Mouse (Mus musculus) heart, adult 2 months (tissue): ENCODE results near the gene Elmsan1. TPM values are rescaled to one million over a fixed set of nuclear protein-coding genes. Genes with fewer than 3 reads are reported as not detected.

Experiments used
- DNase-seq, 2 experiments: peaks; one replicate each; pipeline ENCODE4 v3.0.0; 2021
- H3K27ac ChIP-seq: fragments of 200-600 bp; 2 replicates; pipeline ENCODE4 v1.8.1; 2022
- H3K27me3 ChIP-seq: fragments of 200-500 bp; 2 replicates; pipeline ENCODE4 v1.6.1; 2012; ENCODE audit warnings: mild to moderate bottlenecking, low read length, inconsistent platforms, mixed read lengths; ENCODE audit not compliant: control insufficient read depth, insufficient read depth
- H3K36me3 ChIP-seq: fragments of 200-500 bp; 2 replicates; pipeline ENCODE4 v1.6.1; 2012; ENCODE audit warnings: low read length, inconsistent platforms; ENCODE audit not compliant: control insufficient read depth, insufficient read depth
- H3K4me1 ChIP-seq: fragments of 200-500 bp; 2 replicates; pipeline ENCODE4 v1.6.1; 2011; ENCODE audit warnings: low read length; ENCODE audit not compliant: control insufficient read depth, insufficient read depth
- H3K4me3 ChIP-seq: fragments of 200-600 bp; 2 replicates; pipeline ENCODE4 v1.8.1; 2022
- H3K79me2 ChIP-seq: fragments of 200-500 bp; replicated peaks from 2 replicates; pipeline ENCODE4 v1.6.1; 2012; ENCODE audit warnings: mild to moderate bottlenecking, inconsistent platforms, low read length, moderate library complexity, mixed read lengths; ENCODE audit not compliant: control insufficient read depth, insufficient read depth
- H3K9ac ChIP-seq: fragments of 200-500 bp; 2 replicates; pipeline ENCODE4 v1.6.1; 2012; ENCODE audit warnings: low read depth, mild to moderate bottlenecking, control low read depth, inconsistent platforms, low read length, mixed read lengths
- CTCF ChIP-seq: fragments of 200-600 bp; IDR thresholded peaks from 2 replicates; pipeline ENCODE4 v1.8.1; 2022; ENCODE audit warnings: antibody characterized with exemption, mild to moderate bottlenecking, moderate library complexity
- EP300 ChIP-seq: fragments of 200-500 bp; IDR thresholded peaks from 2 replicates; pipeline ENCODE4 v1.6.1; 2011; ENCODE audit warnings: low read depth, low read length, control low read depth; ENCODE audit not compliant: insufficient read depth
- POLR2A ChIP-seq: fragments of 200-500 bp; IDR thresholded peaks from 2 replicates; pipeline ENCODE4 v1.6.1; 2011; ENCODE audit warnings: mild to moderate bottlenecking, low read depth, low read length, control low read depth; ENCODE audit not compliant: insufficient read depth
- WGBS: fragments of 180-500 bp; shearing (Covaris S2); methylation state at CpG from one replicate; pipeline ENCODE4 v1.1.7; 2018; 5-methylcytosine and 5-hydroxymethylcytosine counted together
- intact Hi-C: fragments of 180-260 bp; cut with DNase I; formaldehyde crosslinking; loops from one replicate; pipeline ENCODE4 v1.15.1; 2025
- polyA plus RNA-seq: library from polyadenylated mRNA; depleted of rRNA; stranded (reverse); fragments of >200 nt; gene quantifications from 2 replicates; pipeline ENCODE4 v1.2.3, GENCODE M21; 2012
- total RNA-seq, 2 experiments: library from RNA; stranded (reverse); gene quantifications; 2 replicates each; pipeline ENCODE4 v1.2.3; 2021

The Elmsan1 gene
- total and polyA plus RNA-seq, 3 experiments = 8.1 to 14.7 (median 12.3) TPM

DNA sequence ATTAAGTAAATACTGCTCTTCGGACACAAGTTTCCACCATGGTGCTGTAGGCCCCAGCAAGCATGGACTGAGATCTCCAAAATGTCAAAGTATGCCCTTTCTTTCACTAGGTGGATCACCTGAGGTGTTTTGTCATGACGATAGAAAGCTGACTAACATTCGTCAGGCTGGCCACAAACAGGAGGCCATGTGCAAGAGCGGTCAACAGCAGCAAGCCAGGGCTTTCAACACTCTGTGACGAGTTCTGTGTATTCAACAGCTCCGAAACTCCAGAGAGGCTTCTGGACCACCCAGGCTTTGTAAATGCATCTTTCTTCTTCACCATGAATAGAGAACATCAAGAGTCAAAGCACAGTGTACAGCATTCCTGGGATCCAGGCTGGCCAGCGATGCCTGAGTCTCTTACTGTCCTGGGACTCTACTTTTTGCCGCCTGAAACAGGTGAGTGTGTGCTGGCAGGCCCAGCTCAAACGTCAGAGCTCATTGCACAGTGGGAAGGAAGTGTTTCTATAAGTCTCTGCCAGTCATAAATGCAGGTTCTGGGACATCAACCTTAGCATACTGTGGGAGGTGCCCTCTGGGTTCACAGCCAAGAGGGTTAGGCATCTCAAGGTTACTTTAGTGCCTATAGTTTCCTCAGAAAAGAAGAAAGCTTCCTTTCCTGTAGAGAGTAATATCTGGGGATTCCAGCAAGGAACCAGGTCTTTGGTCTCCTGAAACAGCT, 7.6 kb upstream of the Elmsan1 start:
- intact Hi-C loops = no loop called here
- no peak for DNase-seq
- 81% methylated on average over 9 of the region's 9 CpGs for WGBS
- Histone ChIP-seq H3K4me3 (no peak overlapping the region), H3K27me3 (no peaks in the 10 kb centered on the region), H3K79me2 (no peaks in the 10 kb centered on the region), H3K36me3 (no peaks in the 10 kb centered on the region), H3K27ac (no peak overlapping the region), H3K9ac (no peak overlapping the region), H3K4me1 (0 out of 2 replicates have a peak, but pooled peaks cover 1% of the 10 kb centered on the region)
- TF ChIP-seq POLR2A (no peak), EP300 (no peak), CTCF (no peak)

GRCm38 (mm10) chr12:84222405-84222961, 3.8 kb upstream of the Elmsan1 start:
- WGBS = 2% methylated on average over 17 of the region's 17 CpGs
- H3K79me2 ChIP-seq = no peaks in the 10 kb centered on the region
- peak; percentile 75 to 81 for DNase-seq
- H3K4me1 ChIP-seq = peaks cover 3% of the 10 kb centered on the region
- H3K27me3 ChIP-seq = no peaks in the 10 kb centered on the region
- H3K4me3 ChIP-seq = peak overlapping the region; percentile 45
- no peaks in the 10 kb centered on the region for H3K36me3 ChIP-seq
- intact Hi-C loops = no loop called here
- H3K27ac ChIP-seq = peak overlapping the region; percentile 65; the same call in 1 of the 2 replicates
- TF ChIP-seq EP300 (no peak), CTCF (peak; percentile 8; the same call in 1 of the 2 replicates), POLR2A (no peak)
- H3K9ac ChIP-seq = peak overlapping the region; percentile 55

- H3K4me3 ChIP-seq = no peak overlapping the region
- H3K79me2 ChIP-seq = no peaks in the 10 kb centered on the region
- H3K27ac ChIP-seq = no peak overlapping the region
- peaks cover 8% of the 10 kb centered on the region for H3K4me1 ChIP-seq
- intact Hi-C loops = loop anchor here (1.0 to 2.0 kb wide), 2 partner anchors 28 to 58 kb away; no protein-coding TSS in a partner anchor
- DNase-seq = no peak
- H3K27me3 ChIP-seq = no peaks in the 10 kb centered on the region
- 87% methylated on average over 14 of the region's 14 CpGs for WGBS
- TF ChIP-seq CTCF (no peak), EP300 (no peak), POLR2A (no peak)
- no peaks in the 10 kb centered on the region for H3K36me3 ChIP-seq
- no peak overlapping the region for H3K9ac ChIP-seq
Measured at GRCm38 (mm10) chr12:84220951-84221891, 2.5 kb upstream of the Elmsan1 start.

DNA sequence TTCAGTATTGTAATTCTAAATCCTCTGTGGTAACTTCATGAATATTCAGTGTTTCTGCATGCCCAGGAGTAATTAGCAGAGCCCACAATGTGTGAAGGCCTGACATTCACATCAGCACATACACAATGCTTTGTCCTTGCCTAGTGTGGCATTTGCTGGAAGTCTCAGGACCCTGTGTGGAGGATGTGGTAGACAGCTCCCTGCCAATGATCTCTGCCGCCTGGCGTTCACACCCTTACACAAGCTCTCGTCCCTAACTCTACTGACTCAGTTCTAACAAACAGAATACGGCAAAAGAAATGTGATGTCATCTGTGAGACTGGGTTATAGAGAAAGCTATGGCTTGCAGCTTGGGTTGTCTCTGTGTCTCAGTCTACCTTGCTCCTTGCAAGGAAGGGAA, 1.8 kb upstream of the Elmsan1 start:
- WGBS = 94% methylated on average over 4 of the region's 4 CpGs
- intact Hi-C loops = loop anchor here (1.0 to 2.0 kb wide), 2 partner anchors 28 to 57 kb away; no protein-coding TSS in a partner anchor

DNA sequence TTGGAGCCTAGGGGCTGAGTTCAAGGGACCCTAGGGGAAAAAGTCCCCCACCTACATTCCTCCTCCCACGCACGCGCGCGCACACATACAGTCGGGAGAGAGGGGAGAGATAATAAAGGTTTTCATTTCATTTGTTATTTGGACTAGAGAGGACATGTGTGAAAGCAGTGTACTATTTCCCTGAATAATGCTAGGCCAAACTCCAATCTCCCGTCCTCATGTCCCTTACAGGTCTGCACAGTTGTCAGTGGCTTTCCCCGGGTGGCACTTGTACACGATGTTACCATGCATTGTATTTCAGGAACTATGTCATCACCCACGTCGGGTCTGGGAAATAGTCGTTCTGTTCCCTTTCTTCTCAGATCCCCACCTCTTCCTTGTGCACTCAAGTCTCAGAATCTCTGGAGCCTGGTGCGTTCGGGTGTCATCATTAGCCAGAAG, 460 bp upstream of the Elmsan1 start:
- H3K27ac ChIP-seq = peak overlapping the region; percentile 92
- H3K9ac ChIP-seq = peak overlapping the region; percentile 94
- 5% methylated on average over 14 of the region's 14 CpGs for WGBS
- no peaks in the 10 kb centered on the region for H3K79me2 ChIP-seq
- intact Hi-C loops = no loop called here
- no peaks in the 10 kb centered on the region for H3K27me3 ChIP-seq
- peak overlapping the region; percentile 91 for H3K4me3 ChIP-seq
- peak in 1 of 2 experiments; percentile 45 for DNase-seq
- H3K36me3 ChIP-seq = no peaks in the 10 kb centered on the region; the same call in 1 of the 2 replicates
- TF ChIP-seq EP300 (0 out of 2 replicates have a peak, but pooled peaks have one; percentile 22), POLR2A (no peak)
- H3K4me1 ChIP-seq = peaks cover 19% of the 10 kb centered on the region

More for the DNA sequence above, 1.8 kb upstream of the Elmsan1 start:
- H3K79me2 ChIP-seq = no peaks in the 10 kb centered on the region
- peaks cover 12% of the 10 kb centered on the region for H3K4me1 ChIP-seq
- no peak overlapping the region for H3K4me3 ChIP-seq
- no peak overlapping the region for H3K27ac ChIP-seq
- H3K36me3 ChIP-seq = no peaks in the 10 kb centered on the region
- TF ChIP-seq EP300 (no peak), POLR2A (no peak), CTCF (no peak)
- no peak for DNase-seq
- no peaks in the 10 kb centered on the region for H3K27me3 ChIP-seq
- H3K9ac ChIP-seq = no peak overlapping the region
